In genomic region chr16:10522811-10523210, GRCm38 (mm10) we compare ENCODE assay signal across 8 mouse cellular contexts. TPM values are rescaled to one million over a fixed set of nuclear protein-coding genes. Genes with fewer than 3 reads are reported as not detected.
DNase-seq lines count a peak whose midpoint lies in the region; ATAC-seq and TF ChIP-seq lines count a peak whose summit lies in the region.

No protein-coding gene starts in this region.

- H3K36me3 ChIP-seq in midbrain, embryonic 12.5 days, result no peaks in the 10 kb centered on the region
- H3K36me3 ChIP-seq in midbrain, embryonic 15.5 days (replicated peaks), result no peaks in the 10 kb centered on the region
- H3K36me3 ChIP-seq in lung, embryonic 14.5 days (ENCODE audit: insufficient read depth), result no peaks in the 10 kb centered on the region
- H3K36me3 ChIP-seq in small intestine, adult 2 months (ENCODE audit: control insufficient read depth, insufficient read depth, low read length), result peaks cover 21% of the 10 kb centered on the region

- no peaks in the 10 kb centered on the region for H3K9me3 ChIP-seq in midbrain, embryonic 12.5 days
- no peaks in the 10 kb centered on the region for H3K9me3 ChIP-seq in midbrain, embryonic 15.5 days
- no peaks in the 10 kb centered on the region for H3K9me3 ChIP-seq in lung, embryonic 14.5 days (ENCODE audit: low read depth, low read length)

- no peak overlapping the region for H3K27ac ChIP-seq in midbrain, embryonic 12.5 days (replicated peaks)
- H3K27ac ChIP-seq in midbrain, embryonic 15.5 days, result no peak overlapping the region
- no peak overlapping the region for H3K27ac ChIP-seq in lung, embryonic 14.5 days (ENCODE audit: low read depth)
- no peak overlapping the region for H3K27ac ChIP-seq in small intestine, adult 2 months (ENCODE audit: insufficient read depth, low read depth, low read length)

- no peak overlapping the region for H3K9ac ChIP-seq in midbrain, embryonic 12.5 days (replicated peaks)
- H3K9ac ChIP-seq in midbrain, embryonic 15.5 days, result no peak overlapping the region
- H3K9ac ChIP-seq in lung, embryonic 14.5 days, result no peak overlapping the region

- TF ChIP-seq CTCF in lung, embryonic 14.5 days (IDR thresholded peaks at IDR 0.05; ENCODE audit: low read depth), result peak; percentile 77
- TF ChIP-seq CTCF in small intestine, adult 2 months (IDR thresholded peaks at IDR 0.05; ENCODE audit: extremely low read depth, insufficient read length, insufficient replicate concordance, low read depth, low read length), result peak; percentile 57; the same call in 1 of the 2 replicates

- no peak overlapping the region for H3K4me2 ChIP-seq in midbrain, embryonic 12.5 days (replicated peaks)
- H3K4me2 ChIP-seq in midbrain, embryonic 15.5 days, result no peak overlapping the region
- no peak overlapping the region for H3K4me2 ChIP-seq in lung, embryonic 14.5 days

- H3K4me3 ChIP-seq in midbrain, embryonic 12.5 days, result no peak overlapping the region
- H3K4me3 ChIP-seq in midbrain, embryonic 15.5 days, result no peak overlapping the region
- H3K4me3 ChIP-seq in lung, embryonic 14.5 days (ENCODE audit: low read depth, low read length), result no peak overlapping the region
- H3K4me3 ChIP-seq in small intestine, adult 2 months (ENCODE audit: low read depth, low read length), result no peak overlapping the region

- H3K4me1 ChIP-seq in midbrain, embryonic 12.5 days, result no peaks in the 10 kb centered on the region
- no peaks in the 10 kb centered on the region for H3K4me1 ChIP-seq in midbrain, embryonic 15.5 days
- no peaks in the 10 kb centered on the region for H3K4me1 ChIP-seq in lung, embryonic 14.5 days (ENCODE audit: insufficient read depth)
- no peaks in the 10 kb centered on the region; the same call in 1 of the 2 replicates for H3K4me1 ChIP-seq in small intestine, adult 2 months (ENCODE audit: control insufficient read depth, insufficient read depth, insufficient read length, low read length)

- 91% methylated on average over 1 of the region's 1 CpGs for whole genome bisulfite sequencing in midbrain, embryonic 12.5 days
- WGBS in midbrain, embryonic 15.5 days, result 96% methylated on average over 1 of the region's 1 CpGs
- WGBS in lung, embryonic 14.5 days, result 84% methylated on average over 1 of the region's 1 CpGs
- 88% methylated on average over 1 of the region's 1 CpGs for WGBS in small intestine, adult 2 months

- 0 out of 2 replicates have a peak, but pooled peaks have one; percentile 29 for ATAC-seq in midbrain, embryonic 12.5 days (ENCODE audit: low FRiP score, low read depth)
- no peak for ATAC-seq in midbrain, embryonic 15.5 days (replicated peaks)
- ATAC-seq in common myeloid progenitor, adult 5-6 weeks (replicated peaks; ENCODE audit: low read depth, poor library complexity, severe bottlenecking), result peak; percentile 68
- 0 out of 2 replicates have a peak, but pooled peaks have one; percentile 22 for ATAC-seq in lung, embryonic 14.5 days (ENCODE audit: insufficient read depth)

- no peaks in the 10 kb centered on the region for H3K27me3 ChIP-seq in midbrain, embryonic 12.5 days
- H3K27me3 ChIP-seq in midbrain, embryonic 15.5 days (replicated peaks), result no peaks in the 10 kb centered on the region
- no peaks in the 10 kb centered on the region for H3K27me3 ChIP-seq in lung, embryonic 14.5 days (ENCODE audit: insufficient read depth, low read length)
- no peaks in the 10 kb centered on the region for H3K27me3 ChIP-seq in small intestine, adult 2 months (ENCODE audit: control insufficient read depth, insufficient read depth, low read length)

- DNase-seq in cerebellum, adult 18-20 months, result peak; percentile 67 to 70
- DNase-seq in cerebellum, adult 9-11 months, result no peak
- peak; percentile 85 for DNase-seq in kidney, adult 9 months
- peak; percentile 82 for DNase-seq in lung, embryonic 14.5 days

- no peak for TF ChIP-seq POLR2A in small intestine, adult 2 months (IDR thresholded peaks at IDR 0.05; ENCODE audit: low read depth, low read length)

RNA-seq across cellular contexts. Expression of gene Dexi, which starts 20.0 kb away (rescaled TPM):
- polyA plus RNA-seq in midbrain, embryonic 12.5 days (2016; fragmentation: Nextera tagmentation; extraction: Ambion mirVana), result 25.6 and 26.2 TPM in 2 replicates
- 17.1 and 17.8 TPM in 2 replicates for polyA plus RNA-seq in midbrain, embryonic 15.5 days (2015; fragmentation: Nextera tagmentation; extraction: Ambion mirVana)
- 3.7 and 5.9 TPM in 2 replicates for total RNA-seq in common myeloid progenitor, adult 5-6 weeks (2017)
- 29.0 and 32.2 TPM in 2 replicates for polyA plus RNA-seq in lung, embryonic 14.5 days (2014; fragmentation: Nextera tagmentation; extraction: Ambion mirVana)
- 34.9 and 38.3 TPM in 2 replicates for polyA plus RNA-seq in small intestine, adult 2 months (2012; rRNA removed)

RNA-seq across cellular contexts. Expression of gene Clec16a, which starts 22.3 kb away (rescaled TPM):
- polyA plus RNA-seq in midbrain, embryonic 12.5 days (2016; fragmentation: Nextera tagmentation; extraction: Ambion mirVana), result 51.0 and 51.6 TPM in 2 replicates
- 73.9 and 89.0 TPM in 2 replicates for polyA plus RNA-seq in midbrain, embryonic 15.5 days (2015; fragmentation: Nextera tagmentation; extraction: Ambion mirVana)
- total RNA-seq in common myeloid progenitor, adult 5-6 weeks (2017), result 15.5 and 16.5 TPM in 2 replicates
- polyA plus RNA-seq in lung, embryonic 14.5 days (2014; fragmentation: Nextera tagmentation; extraction: Ambion mirVana), result 26.8 and 27.4 TPM in 2 replicates
- polyA plus RNA-seq in small intestine, adult 2 months (2012; rRNA removed), result 7.6 and 14.3 TPM in 2 replicates

RNA-seq across cellular contexts. Expression of gene Ciita, which starts 43.0 kb away (rescaled TPM):
- polyA plus RNA-seq in midbrain, embryonic 12.5 days (2016; fragmentation: Nextera tagmentation; extraction: Ambion mirVana), result 0.46 TPM in 2 replicates
- polyA plus RNA-seq in midbrain, embryonic 15.5 days (2015; fragmentation: Nextera tagmentation; extraction: Ambion mirVana), result 0.39 and 0.95 TPM in 2 replicates
- 0.69 and 1.2 TPM in 2 replicates for total RNA-seq in common myeloid progenitor, adult 5-6 weeks (2017)
- 0.25 and 0.51 TPM in 2 replicates for polyA plus RNA-seq in lung, embryonic 14.5 days (2014; fragmentation: Nextera tagmentation; extraction: Ambion mirVana)
- 5.9 and 17.0 TPM in 2 replicates for polyA plus RNA-seq in small intestine, adult 2 months (2012; rRNA removed)
